Mouse (Mus musculus) liver, embryonic 15.5 days (tissue): Measurements from ENCODE around the gene Kcnj6. TPM values are rescaled to one million over a fixed set of nuclear protein-coding genes. Genes with fewer than 3 reads are reported as not detected.

ENCODE experiments used
- ATAC-seq: fragments of 200-750 bp; cut with Nextera tagmentation; 2 replicates; pipeline ENCODE4 v1.8.0; 2017; ENCODE audit warnings: moderate number of reproducible peaks, mild to moderate bottlenecking, moderate library complexity; ENCODE audit not compliant: insufficient read depth
- H3K27ac ChIP-seq: fragments of 300-500 bp; sonication (generic); replicated peaks from 2 replicates; pipeline ENCODE4 v1.5.1; 2015; ENCODE audit warnings: mild to moderate bottlenecking, inconsistent platforms
- H3K27me3 ChIP-seq: fragments of 300-500 bp; sonication (generic); 2 replicates; pipeline ENCODE4 v1.6.1; 2015; ENCODE audit warnings: mild to moderate bottlenecking, inconsistent platforms
- H3K36me3 ChIP-seq: fragments of 300-500 bp; sonication (generic); replicated peaks from 2 replicates; pipeline ENCODE4 v1.6.1; 2015; ENCODE audit warnings: moderate library complexity, mild to moderate bottlenecking, inconsistent platforms
- H3K4me1 ChIP-seq: fragments of 300-500 bp; sonication (generic); replicated peaks from 2 replicates; pipeline ENCODE4 v1.6.1; 2015; ENCODE audit warnings: inconsistent platforms
- H3K4me2 ChIP-seq: fragments of 300-500 bp; sonication (generic); 2 replicates; pipeline ENCODE4 v1.6.1; 2015; ENCODE audit warnings: moderate library complexity, mild to moderate bottlenecking, inconsistent platforms
- H3K4me3 ChIP-seq: fragments of 300-500 bp; sonication (generic); replicated peaks from 2 replicates; pipeline ENCODE4 v1.5.1; 2015; ENCODE audit warnings: mild to moderate bottlenecking, inconsistent platforms
- H3K9ac ChIP-seq: fragments of 300-500 bp; sonication (generic); 2 replicates; pipeline ENCODE4 v1.6.1; 2015; ENCODE audit warnings: moderate library complexity, mild to moderate bottlenecking, inconsistent platforms
- H3K9me3 ChIP-seq: fragments of 300-500 bp; sonication (generic); replicated peaks from 2 replicates; pipeline ENCODE4 v1.6.1; 2016; ENCODE audit warnings: inconsistent platforms
- WGBS: fragments of 180-500 bp; shearing (Covaris S2); methylation state at CpG from one replicate; pipeline ENCODE4 v1.1.7; 2015; ENCODE audit warnings: mixed read lengths; ENCODE audit not compliant: insufficient replicate concordance; 5-methylcytosine and 5-hydroxymethylcytosine counted together
- polyA plus RNA-seq: library from polyadenylated mRNA; unstranded; fragments of >200 nt; fragmentation: Nextera tagmentation; extraction: Ambion mirVana; gene quantifications from 2 replicates; pipeline ENCODE4 v1.2.1, GENCODE M21; 2015

Gene Kcnj6
- polyA plus RNA-seq, 1 experiment from 2014 or later, result not detected

GRCm38 (mm10) chr16:94980374-94980773 is 17.1 kb downstream of the Kcnj6 start:
- no peaks in the 10 kb centered on the region for H3K4me1 ChIP-seq
- no peaks in the 10 kb centered on the region for H3K27me3 ChIP-seq
- H3K4me2 ChIP-seq, result no peak overlapping the region
- no peak overlapping the region for H3K27ac ChIP-seq
- H3K9ac ChIP-seq, result no peak overlapping the region
- no peak for ATAC-seq
- no peaks in the 10 kb centered on the region for H3K9me3 ChIP-seq
- H3K36me3 ChIP-seq, result no peaks in the 10 kb centered on the region
- no peak overlapping the region for H3K4me3 ChIP-seq
- WGBS, result 58% methylated on average over 2 of the region's 2 CpGs

- no peaks in the 10 kb centered on the region for H3K36me3 ChIP-seq
- no peak overlapping the region for H3K4me3 ChIP-seq
- no peak overlapping the region for H3K27ac ChIP-seq
- H3K9me3 ChIP-seq, result no peaks in the 10 kb centered on the region
- no peak overlapping the region for H3K4me2 ChIP-seq
- H3K9ac ChIP-seq, result no peak overlapping the region
- no peaks in the 10 kb centered on the region for H3K4me1 ChIP-seq
- H3K27me3 ChIP-seq, result no peaks in the 10 kb centered on the region
- WGBS, result 57% methylated on average over 9 of the region's 9 CpGs
- no peak for ATAC-seq
Observed at GRCm38 (mm10) chr16:94979499-94979898, 18.0 kb downstream of the Kcnj6 start.

DNA sequence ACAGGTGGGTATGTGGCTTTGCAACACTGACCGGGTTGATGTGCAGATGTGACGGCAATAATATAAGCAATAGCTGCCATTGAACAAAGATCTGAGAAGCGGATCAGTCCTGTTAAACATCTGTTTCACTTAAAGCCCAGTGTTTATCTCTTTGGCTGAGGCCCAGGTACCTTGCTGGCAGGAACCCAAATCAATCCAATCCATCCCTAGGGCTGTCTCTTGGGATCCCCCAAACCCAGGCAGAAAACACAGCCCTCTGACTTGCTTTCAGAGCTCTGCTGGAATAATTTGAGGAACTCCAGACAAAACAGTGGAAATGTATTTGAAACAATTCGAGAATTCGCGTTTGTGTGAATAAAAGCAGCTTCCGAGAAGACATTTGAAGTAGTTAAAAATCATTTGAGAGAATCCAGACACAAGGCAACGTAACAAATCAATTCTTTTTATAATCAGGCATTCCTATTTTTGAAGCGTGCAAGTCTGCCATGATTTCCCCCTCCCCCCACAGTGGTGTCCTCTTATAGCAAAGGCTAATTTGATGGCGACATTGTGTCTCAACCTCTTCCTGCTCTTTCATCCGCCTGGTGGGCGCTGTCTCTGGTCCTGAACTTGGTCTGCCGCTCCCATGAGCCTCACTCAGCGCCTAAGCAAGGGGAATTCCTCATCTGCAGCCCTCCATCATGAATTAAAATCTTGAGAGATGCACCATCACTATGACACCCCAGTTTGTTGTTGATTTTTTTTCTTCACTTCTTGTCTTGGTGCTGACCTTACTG is 25.2 kb downstream of the Kcnj6 start:
- no peak overlapping the region for H3K27ac ChIP-seq
- ATAC-seq, result no peak
- no peaks in the 10 kb centered on the region for H3K4me1 ChIP-seq
- no peaks in the 10 kb centered on the region for H3K27me3 ChIP-seq
- H3K9me3 ChIP-seq, result no peaks in the 10 kb centered on the region
- no peak overlapping the region for H3K4me2 ChIP-seq
- H3K9ac ChIP-seq, result no peak overlapping the region
- no peaks in the 10 kb centered on the region for H3K36me3 ChIP-seq
- WGBS, result 33% methylated on average over 14 of the region's 14 CpGs
- no peak overlapping the region for H3K4me3 ChIP-seq

GRCm38 (mm10) chr16:94968941-94969340 is 28.6 kb downstream of the Kcnj6 start:
- no peak overlapping the region for H3K4me2 ChIP-seq
- no peak overlapping the region for H3K4me3 ChIP-seq
- no peaks in the 10 kb centered on the region for H3K36me3 ChIP-seq
- no peaks in the 10 kb centered on the region for H3K9me3 ChIP-seq
- H3K27ac ChIP-seq, result no peak overlapping the region
- 37% methylated on average over 6 of the region's 6 CpGs for WGBS
- no peak overlapping the region for H3K9ac ChIP-seq
- H3K4me1 ChIP-seq, result no peaks in the 10 kb centered on the region
- ATAC-seq, result no peak
- no peaks in the 10 kb centered on the region for H3K27me3 ChIP-seq

GRCm38 (mm10) chr16:94968472-94968871 is 29.0 kb downstream of the Kcnj6 start:
- 53% methylated on average over 2 of the region's 2 CpGs for WGBS
- no peaks in the 10 kb centered on the region for H3K36me3 ChIP-seq
- ATAC-seq, result no peak

GRCm38 (mm10) chr16:94957156-94957828 is 40.2 kb downstream of the Kcnj6 start:
- no peak overlapping the region for H3K4me2 ChIP-seq
- no peaks in the 10 kb centered on the region for H3K9me3 ChIP-seq
- WGBS, result 63% methylated on average over 9 of the region's 9 CpGs
- H3K36me3 ChIP-seq, result no peaks in the 10 kb centered on the region
- H3K9ac ChIP-seq, result no peak overlapping the region
- no peaks in the 10 kb centered on the region for H3K27me3 ChIP-seq
- H3K4me3 ChIP-seq, result no peak overlapping the region
- no peak for ATAC-seq
- no peak overlapping the region for H3K27ac ChIP-seq
- no peaks in the 10 kb centered on the region for H3K4me1 ChIP-seq

More at GRCm38 (mm10) chr16:94968472-94968871, 29.0 kb downstream of the Kcnj6 start:
- H3K4me3 ChIP-seq, result no peak overlapping the region
- H3K4me1 ChIP-seq, result no peaks in the 10 kb centered on the region
- H3K4me2 ChIP-seq, result no peak overlapping the region
- no peak overlapping the region for H3K9ac ChIP-seq
- H3K27ac ChIP-seq, result no peak overlapping the region
- no peaks in the 10 kb centered on the region for H3K27me3 ChIP-seq
- H3K9me3 ChIP-seq, result no peaks in the 10 kb centered on the region

GRCm38 (mm10) chr16:94956410-94956809 is 41.1 kb downstream of the Kcnj6 start:
- WGBS, result 61% methylated on average over 6 of the region's 6 CpGs
- no peaks in the 10 kb centered on the region for H3K27me3 ChIP-seq
- H3K9me3 ChIP-seq, result no peaks in the 10 kb centered on the region
- H3K4me3 ChIP-seq, result no peak overlapping the region
- no peaks in the 10 kb centered on the region for H3K4me1 ChIP-seq
- no peak for ATAC-seq
- H3K36me3 ChIP-seq, result no peaks in the 10 kb centered on the region
- H3K9ac ChIP-seq, result no peak overlapping the region
- H3K4me2 ChIP-seq, result no peak overlapping the region
- H3K27ac ChIP-seq, result no peak overlapping the region

DNA sequence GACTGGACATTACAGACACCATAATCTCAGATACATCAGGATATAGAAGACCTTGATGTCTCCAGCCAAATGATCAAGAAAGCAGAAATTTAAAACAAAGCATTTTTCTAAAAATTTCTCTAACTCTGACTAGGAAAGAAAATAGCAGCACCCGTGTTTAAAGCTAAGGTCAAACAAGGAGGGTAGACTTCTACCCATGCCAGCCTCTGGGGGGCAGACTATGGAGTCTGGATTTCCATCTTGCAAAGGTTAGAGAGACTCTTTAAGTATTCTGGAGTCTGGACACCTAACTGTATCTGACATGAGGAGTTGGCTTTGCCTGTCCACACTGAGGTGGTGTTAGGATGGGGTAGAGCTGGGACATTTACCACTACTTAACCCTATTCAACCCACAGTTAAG is 44.2 kb downstream of the Kcnj6 start:
- no peak overlapping the region for H3K4me3 ChIP-seq
- no peak overlapping the region for H3K9ac ChIP-seq
- no peaks in the 10 kb centered on the region for H3K27me3 ChIP-seq
- H3K36me3 ChIP-seq, result no peaks in the 10 kb centered on the region
- no peaks in the 10 kb centered on the region for H3K4me1 ChIP-seq
- ATAC-seq, result no peak
- H3K4me2 ChIP-seq, result no peak overlapping the region
- no peaks in the 10 kb centered on the region for H3K9me3 ChIP-seq
- no peak overlapping the region for H3K27ac ChIP-seq
- WGBS, result 40% methylated on average over 1 of the region's 1 CpGs

- no peak overlapping the region for H3K4me2 ChIP-seq
- H3K4me3 ChIP-seq, result no peak overlapping the region
- 66% methylated on average over 7 of the region's 7 CpGs for WGBS
- no peaks in the 10 kb centered on the region for H3K36me3 ChIP-seq
- H3K27ac ChIP-seq, result no peak overlapping the region
- H3K27me3 ChIP-seq, result no peaks in the 10 kb centered on the region
- no peak for ATAC-seq
- no peak overlapping the region for H3K9ac ChIP-seq
- no peaks in the 10 kb centered on the region for H3K9me3 ChIP-seq
- H3K4me1 ChIP-seq, result no peaks in the 10 kb centered on the region
Observed at GRCm38 (mm10) chr16:94949172-94949571, 48.3 kb downstream of the Kcnj6 start.

DNA sequence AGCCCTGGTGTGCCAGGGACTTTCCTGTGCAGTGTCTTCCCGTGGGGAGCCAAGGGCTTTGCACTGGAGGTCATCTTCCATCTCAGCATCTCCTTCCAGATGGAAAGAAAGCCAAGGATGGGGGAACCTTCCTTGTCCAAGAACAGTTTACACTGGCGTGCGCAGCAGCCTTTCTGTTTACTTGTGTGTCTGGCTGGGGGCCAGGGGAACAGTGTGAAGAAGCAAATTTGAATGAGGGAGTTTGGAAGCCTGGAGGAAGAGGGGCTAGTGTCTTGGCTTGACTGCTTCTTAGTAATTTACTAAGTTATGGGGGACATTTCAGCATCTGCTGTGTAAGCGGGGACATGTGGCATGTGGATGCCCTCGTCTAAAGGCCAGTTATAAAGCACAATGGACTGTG is 50.7 kb downstream of the Kcnj6 start:
- Histone ChIP-seq H3K9ac (no peak overlapping the region), H3K4me1 (no peaks in the 10 kb centered on the region), H3K4me2 (no peak overlapping the region), H3K9me3 (no peaks in the 10 kb centered on the region), H3K36me3 (no peaks in the 10 kb centered on the region), H3K27me3 (no peaks in the 10 kb centered on the region), H3K4me3 (no peak overlapping the region), H3K27ac (no peak overlapping the region)
- ATAC-seq, result no peak
- WGBS, result 59% methylated on average over 5 of the region's 5 CpGs

DNA sequence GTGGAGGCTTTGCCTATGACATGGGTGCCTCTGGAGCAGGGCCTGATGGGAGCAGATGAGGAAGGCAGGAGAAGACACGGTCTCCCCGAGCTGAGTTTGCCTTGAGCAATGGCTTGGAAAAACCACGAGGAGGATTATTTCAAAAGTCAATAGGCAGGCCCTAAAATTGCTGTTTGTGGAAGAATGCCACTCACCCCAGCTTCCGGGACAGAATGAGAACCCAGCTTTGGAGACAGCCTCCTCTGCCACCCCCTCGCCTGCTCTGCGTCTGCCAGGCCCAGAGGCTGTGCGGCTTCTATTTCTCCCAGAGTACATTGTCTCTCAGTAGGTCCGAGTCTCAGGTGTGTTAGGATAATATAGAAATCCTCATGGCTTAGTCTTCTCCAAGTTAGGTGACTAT is 64.8 kb downstream of the Kcnj6 start:
- Histone ChIP-seq H3K9ac (no peak overlapping the region), H3K4me1 (no peaks in the 10 kb centered on the region), H3K4me3 (no peak overlapping the region), H3K9me3 (no peaks in the 10 kb centered on the region), H3K36me3 (no peaks in the 10 kb centered on the region), H3K4me2 (no peak overlapping the region), H3K27ac (no peak overlapping the region), H3K27me3 (no peaks in the 10 kb centered on the region)
- 56% methylated on average over 8 of the region's 8 CpGs for WGBS
- no peak for ATAC-seq
